Mouse (Mus musculus) spleen, adult 2 months (tissue): ENCODE results near the gene Phldb2.

Source experiments
- CTCF ChIP-seq: fragments of 200-500 bp; IDR thresholded peaks from 2 replicates; pipeline ENCODE4 v1.5.1; 2011; ENCODE audit warnings: mild to moderate bottlenecking, inconsistent platforms; ENCODE audit not compliant: insufficient read depth, insufficient read length, insufficient replicate concordance; ENCODE audit errors: extremely low read depth
- POLR2A ChIP-seq: fragments of 200-500 bp; IDR thresholded peaks from 2 replicates; pipeline ENCODE4 v1.6.1; 2011; ENCODE audit warnings: low read depth, low read length, inconsistent platforms

- TF ChIP-seq POLR2A, result no peak
- no peak for TF ChIP-seq CTCF
Observed at GRCm38 (mm10) chr16:45713878-45714277, 239.5 kb downstream of the Phldb2 start.
